Mouse (Mus musculus) thymus, postnatal 36 days (tissue): ENCODE measurements around the gene Pald1.

Experiments
- DNase-seq, 2 experiments: peaks; one replicate each; pipeline ENCODE4 v3.0.0; 2022; ENCODE audit warnings: mixed read lengths in 2 of 2

Gene Pald1

GRCm38 (mm10) chr10:61364431-61364830 lies 18.9 kb downstream of the Pald1 start:
- no peak for DNase-seq

GRCm38 (mm10) chr10:61362992-61363391 lies 20.3 kb downstream of the Pald1 start:
- DNase-seq, result no peak

- no peak for DNase-seq
These were observed 20.8 kb downstream of the Pald1 start for GRCm38 (mm10) chr10:61362483-61362882.

- no peak for DNase-seq
These were observed 22.7 kb downstream of the Pald1 start for GRCm38 (mm10) chr10:61360667-61361066.

GRCm38 (mm10) chr10:61359411-61359810 lies 23.9 kb downstream of the Pald1 start:
- no peak for DNase-seq

GRCm38 (mm10) chr10:61357658-61358057 lies 25.7 kb downstream of the Pald1 start:
- DNase-seq, result no peak

- DNase-seq, result no peak
These were observed 26.8 kb downstream of the Pald1 start for GRCm38 (mm10) chr10:61356568-61356967.

- DNase-seq, result no peak
These were observed 27.2 kb downstream of the Pald1 start for GRCm38 (mm10) chr10:61356095-61356494.

GRCm38 (mm10) chr10:61355611-61356010 lies 27.7 kb downstream of the Pald1 start:
- DNase-seq, result no peak

- no peak for DNase-seq
These were observed 32.1 kb downstream of the Pald1 start for GRCm38 (mm10) chr10:61351216-61351615.

- no peak for DNase-seq
These were observed 37.0 kb downstream of the Pald1 start for GRCm38 (mm10) chr10:61346374-61346773.

GRCm38 (mm10) chr10:61345179-61345578 lies 38.2 kb downstream of the Pald1 start:
- no peak for DNase-seq

GRCm38 (mm10) chr10:61343950-61344349 lies 39.4 kb downstream of the Pald1 start:
- peak; percentile 58 to 62 for DNase-seq

- DNase-seq, result no peak
These were observed 40.6 kb downstream of the Pald1 start for GRCm38 (mm10) chr10:61342750-61343149.

- peak; percentile 61 to 70 for DNase-seq
These were observed 41.8 kb downstream of the Pald1 start for GRCm38 (mm10) chr10:61341557-61341956.

GRCm38 (mm10) chr10:61341045-61341444 lies 42.3 kb downstream of the Pald1 start:
- DNase-seq, result no peak

- no peak for DNase-seq
These were observed 43.1 kb downstream of the Pald1 start for GRCm38 (mm10) chr10:61340247-61340646.

GRCm38 (mm10) chr10:61339216-61339615 lies 44.1 kb downstream of the Pald1 start:
- DNase-seq, result peak in 1 of 2 experiments; percentile 19

GRCm38 (mm10) chr10:61337665-61338064 lies 45.7 kb downstream of the Pald1 start:
- no peak for DNase-seq

GRCm38 (mm10) chr10:61336592-61336991 lies 46.7 kb downstream of the Pald1 start:
- DNase-seq, result no peak

GRCm38 (mm10) chr10:61336137-61336536 lies 47.2 kb downstream of the Pald1 start:
- DNase-seq, result peak; percentile 65 to 78

- DNase-seq, result no peak
These were observed 48.8 kb downstream of the Pald1 start for GRCm38 (mm10) chr10:61334545-61334944.

- DNase-seq, result no peak
These were observed 52.3 kb downstream of the Pald1 start for GRCm38 (mm10) chr10:61331046-61331445.

GRCm38 (mm10) chr10:61328927-61329326 lies 54.4 kb downstream of the Pald1 start:
- no peak for DNase-seq

- DNase-seq, result no peak
These were observed 55.8 kb downstream of the Pald1 start for GRCm38 (mm10) chr10:61327545-61327944.
